Mouse (Mus musculus): ENCODE measurements around the gene Snn. TPM values are rescaled to one million over a fixed set of nuclear protein-coding genes. Genes with fewer than 3 reads are reported as not detected.

Gene Snn
- total RNA-seq, 2 experiments from 2014 or later: 4.2 to 4.4 TPM

DNA sequence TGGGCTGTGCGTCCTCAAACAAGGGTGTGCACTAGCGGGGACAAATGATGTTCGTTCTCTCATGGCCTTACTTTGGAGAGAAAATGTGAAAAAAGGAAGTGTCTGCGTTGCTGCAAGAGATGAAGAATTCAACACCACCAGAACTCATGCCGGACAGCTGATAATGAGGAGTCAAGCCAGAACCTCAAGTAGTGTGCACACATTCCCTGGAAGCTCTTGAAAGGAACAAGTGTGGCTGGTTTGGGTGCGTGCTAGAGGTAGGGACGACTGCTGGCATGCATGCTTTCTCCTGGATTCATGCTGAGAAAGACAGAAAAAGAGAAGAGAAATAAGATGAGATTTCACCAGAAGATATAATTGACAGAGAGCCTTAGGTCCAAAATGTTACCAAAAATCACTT lies 13.6 kb upstream of the Snn start:
- DNase-seq: no peak

DNA sequence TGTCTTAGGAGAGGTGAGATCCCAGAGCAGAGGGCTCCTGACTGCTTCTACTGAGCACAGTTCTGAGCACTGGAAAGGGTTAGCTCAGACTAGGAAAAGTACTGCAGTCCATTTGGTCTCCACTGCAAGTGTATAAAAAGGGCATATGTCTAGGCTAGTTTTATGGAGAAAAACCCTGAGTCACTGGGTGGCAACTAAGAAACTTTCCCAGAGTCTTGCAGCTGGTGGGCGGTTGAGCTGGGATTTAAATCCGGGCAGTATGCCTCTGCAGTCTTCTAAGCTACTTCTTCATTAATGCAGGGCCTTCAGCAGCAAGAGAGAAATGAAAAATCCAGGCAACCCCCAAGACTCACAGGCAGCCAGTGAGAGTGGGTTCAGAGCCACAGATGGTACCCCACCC lies 10.5 kb upstream of the Snn start:
- no peak for DNase-seq

DNA sequence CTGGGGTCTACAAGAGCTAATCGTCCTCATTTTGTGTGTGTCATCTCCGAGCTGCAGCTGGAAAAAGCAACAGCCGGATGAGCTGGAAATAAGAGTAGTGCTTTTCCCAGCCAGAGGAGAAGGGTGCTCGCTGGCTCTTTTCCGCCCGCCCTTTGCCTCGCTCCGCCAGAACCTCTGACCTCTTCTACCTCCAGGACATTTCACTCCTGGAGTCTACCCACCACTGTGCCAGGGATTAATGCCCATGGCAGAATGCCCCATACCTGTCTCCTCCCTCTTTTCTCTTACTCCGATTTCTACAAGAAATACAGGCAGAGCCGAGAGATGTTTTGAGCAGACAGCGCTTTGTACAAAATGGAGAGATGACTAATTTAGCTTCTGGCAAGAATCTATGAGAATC lies 9.6 kb upstream of the Snn start:
- DNase-seq: no peak

GRCm38 (mm10) chr16:11054409-11054808 lies 6.3 kb upstream of the Snn start:
- no peak for DNase-seq

DNA sequence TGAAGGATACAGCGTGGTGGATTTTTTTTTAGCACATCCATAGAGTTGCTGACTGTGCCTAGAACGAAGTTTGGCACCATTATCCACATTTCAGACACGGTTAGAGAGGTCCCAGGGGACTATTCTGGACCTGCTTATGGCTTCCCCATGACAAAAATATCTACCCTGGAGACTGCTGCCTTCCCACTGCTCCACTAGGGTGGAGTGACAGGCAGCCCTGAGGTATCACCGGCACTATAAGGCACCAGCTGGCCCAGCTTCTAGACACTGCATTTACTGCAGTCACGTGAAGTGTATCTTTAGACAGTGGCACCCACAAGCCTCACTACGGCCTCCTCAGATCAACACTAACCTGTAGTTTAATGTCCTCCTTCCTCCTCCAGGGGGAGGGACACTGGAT lies 5.9 kb upstream of the Snn start:
- DNase-seq: no peak

DNA sequence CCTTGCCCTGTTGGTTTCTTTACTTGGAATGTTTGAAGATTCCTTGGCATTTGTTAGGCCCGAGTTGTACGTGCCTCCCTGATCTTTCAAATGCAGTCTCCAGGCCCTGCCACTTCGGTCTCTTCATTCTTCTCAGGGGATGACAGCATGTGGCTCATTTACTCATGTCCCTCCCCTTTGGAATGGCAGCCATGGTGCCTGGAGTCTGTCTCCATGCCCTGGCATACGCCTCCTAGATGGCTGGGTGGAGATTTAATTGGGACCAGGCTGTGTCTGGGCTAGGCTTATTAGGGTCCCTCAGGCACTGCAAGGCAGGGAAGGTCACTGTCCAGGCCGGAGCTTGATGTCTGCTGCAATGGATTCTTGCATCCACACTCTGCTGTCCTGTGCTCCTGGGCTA lies 4.8 kb upstream of the Snn start:
- no peak for DNase-seq

DNA sequence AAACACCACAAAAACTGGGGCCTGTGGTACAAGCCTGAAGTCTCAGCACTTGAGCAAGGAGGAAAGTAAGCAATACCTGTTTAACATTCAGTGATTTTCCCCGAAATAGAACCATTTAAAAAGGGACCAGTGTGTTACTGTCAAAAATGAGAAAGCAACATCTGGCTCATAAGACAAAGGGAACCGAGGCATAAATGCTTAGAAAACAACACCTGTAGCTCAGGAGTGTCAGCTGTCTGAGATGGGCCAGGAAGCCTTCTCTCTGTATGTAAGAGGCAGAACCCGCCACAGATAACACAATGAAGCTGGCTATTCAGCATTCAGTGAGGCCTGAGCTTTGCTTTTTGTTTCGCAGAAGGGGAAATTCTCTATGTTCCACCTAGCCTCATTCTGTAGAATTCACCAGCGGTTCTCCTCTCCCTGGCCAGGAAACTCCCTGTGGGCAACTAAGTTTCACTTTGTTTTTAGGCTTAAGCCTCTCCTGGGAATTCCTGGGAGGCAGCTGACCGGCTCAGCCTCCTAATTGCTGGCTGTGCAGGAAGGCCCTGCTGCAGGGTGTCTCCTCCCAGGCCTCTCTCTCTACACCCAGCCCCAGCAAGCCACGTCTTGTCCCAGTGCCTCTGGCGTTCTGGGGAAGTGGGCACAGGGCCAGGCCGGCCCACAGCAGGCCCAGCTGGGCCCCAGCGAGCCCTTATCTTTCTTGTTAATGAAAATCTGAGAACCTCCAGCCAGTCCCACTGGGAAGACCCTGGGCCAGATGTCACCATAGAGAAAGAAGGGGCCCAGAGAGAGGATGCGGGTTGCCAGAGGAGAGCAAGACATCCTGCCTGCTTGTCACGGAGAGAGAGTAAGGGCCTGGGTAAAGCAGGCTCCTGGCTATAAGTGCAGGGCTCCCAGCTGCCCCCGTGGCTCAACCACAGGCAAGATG lies 2.3 kb downstream of the Snn start:
- peak; percentile 83 for DNase-seq

GRCm38 (mm10) chr16:11064341-11064740 lies 3.6 kb downstream of the Snn start:
- DNase-seq: no peak

DNA sequence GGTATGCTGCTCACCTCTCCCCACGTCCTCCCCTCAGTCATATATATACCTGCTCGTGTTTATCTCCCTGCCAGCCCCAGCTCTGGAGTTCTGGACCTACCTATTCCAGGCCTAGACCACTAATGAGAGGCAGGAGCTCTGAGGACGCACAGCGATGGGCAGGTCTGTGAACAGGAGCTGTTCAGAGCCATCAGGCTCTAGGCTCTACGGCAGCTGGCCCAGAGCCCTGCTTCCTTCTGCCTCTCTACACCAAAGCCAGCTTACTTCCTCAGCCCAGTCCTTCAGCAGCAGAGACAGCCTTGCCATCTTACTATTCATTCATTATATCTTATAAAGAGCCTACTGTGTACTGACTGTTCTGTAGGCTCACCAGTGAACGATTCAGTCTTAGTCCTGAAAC lies 4.0 kb downstream of the Snn start:
- no peak for DNase-seq

- DNase-seq: no peak
Observed at GRCm38 (mm10) chr16:11065431-11065830, 4.7 kb downstream of the Snn start.

DNA sequence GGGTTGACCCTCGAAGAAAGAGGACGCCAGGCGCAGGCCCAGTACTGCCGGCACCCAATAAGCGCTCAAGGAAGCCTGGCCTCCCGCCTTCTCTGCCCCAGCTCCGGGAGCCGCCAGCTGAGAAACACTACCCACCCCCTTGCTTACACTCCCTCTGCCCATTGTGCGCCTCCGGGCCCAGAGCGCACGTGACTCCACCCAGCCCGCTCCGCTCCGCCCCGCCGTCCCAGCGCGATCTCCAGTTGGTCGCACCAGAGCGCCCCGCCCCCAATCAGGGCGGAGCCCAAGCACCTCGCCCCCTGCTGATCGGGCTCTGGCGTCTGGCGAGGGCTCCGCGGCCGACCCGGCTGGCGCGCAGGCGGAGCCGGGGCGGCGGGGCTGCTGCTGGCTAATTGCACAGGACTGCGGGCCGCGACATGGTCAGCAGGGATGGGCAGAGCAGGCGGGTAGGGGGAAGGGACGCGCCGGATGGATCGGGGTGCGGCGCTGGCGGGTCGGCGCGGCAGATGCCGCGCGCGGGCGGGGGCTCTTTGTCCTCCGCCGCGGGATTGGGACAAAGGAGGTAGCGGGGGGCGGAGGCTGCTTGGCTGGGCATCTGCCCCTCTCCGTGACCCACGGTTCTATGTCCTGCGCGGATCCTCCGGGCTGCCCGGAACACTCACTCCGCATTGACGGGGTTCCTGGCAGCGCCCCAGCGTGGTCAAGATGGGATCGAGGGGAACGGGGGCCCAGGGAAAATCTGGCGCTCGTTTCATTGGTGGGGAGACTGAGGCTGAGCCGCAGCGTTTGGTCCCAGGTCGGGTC lies 5.5 kb downstream of the Snn start, which contains the start of gene Litaf:
Gene Litaf, minus strand, starts transcription at position 129 of the 804 bp plus-strand sequence.
- DNase-seq: peak; percentile 98

- DNase-seq: no peak
Observed at GRCm38 (mm10) chr16:11066833-11067191, 6.1 kb downstream of the Snn start.

DNA sequence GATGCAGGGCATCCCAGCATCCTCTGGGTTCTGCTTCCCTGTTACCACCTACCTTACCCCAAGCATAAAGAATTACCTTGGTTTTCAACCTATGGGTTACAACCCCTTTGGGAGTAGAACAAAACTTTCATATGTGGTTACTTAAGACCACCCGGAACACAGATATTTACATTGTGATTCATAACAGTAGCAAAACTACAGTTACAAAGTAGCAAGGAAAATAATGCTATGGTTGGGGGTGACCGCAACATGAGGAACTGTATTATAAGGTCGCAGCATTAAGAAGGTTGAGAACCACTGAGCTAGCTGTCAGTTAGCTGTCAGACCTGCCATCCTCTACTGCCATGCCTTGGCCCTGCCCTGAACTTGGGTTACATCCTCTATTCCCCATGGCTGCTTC lies 7.9 kb downstream of the Snn start:
- DNase-seq: no peak

DNA sequence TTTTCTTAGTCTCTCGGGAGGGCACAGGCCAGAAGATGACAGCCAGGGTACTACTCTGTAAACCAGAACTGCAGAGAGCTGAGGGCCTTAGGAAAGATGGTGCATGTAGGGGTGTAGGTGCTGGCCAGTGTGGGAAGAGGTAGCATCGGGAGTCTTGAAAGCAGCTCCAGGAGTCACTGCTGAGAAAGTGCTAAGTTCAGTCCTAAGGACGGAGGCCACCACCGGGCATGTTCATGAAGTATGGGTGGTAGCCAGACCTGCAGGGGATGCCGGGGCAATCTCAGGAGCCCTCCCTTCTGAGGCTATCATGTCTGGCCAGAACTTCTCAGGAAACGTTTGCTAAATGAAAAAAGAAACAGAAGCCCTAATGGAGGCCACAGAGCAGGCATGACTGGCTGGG lies 8.5 kb downstream of the Snn start:
- no peak for DNase-seq

- DNase-seq: peak; percentile 27
Observed at GRCm38 (mm10) chr16:11069710-11070420, 9.1 kb downstream of the Snn start.

DNA sequence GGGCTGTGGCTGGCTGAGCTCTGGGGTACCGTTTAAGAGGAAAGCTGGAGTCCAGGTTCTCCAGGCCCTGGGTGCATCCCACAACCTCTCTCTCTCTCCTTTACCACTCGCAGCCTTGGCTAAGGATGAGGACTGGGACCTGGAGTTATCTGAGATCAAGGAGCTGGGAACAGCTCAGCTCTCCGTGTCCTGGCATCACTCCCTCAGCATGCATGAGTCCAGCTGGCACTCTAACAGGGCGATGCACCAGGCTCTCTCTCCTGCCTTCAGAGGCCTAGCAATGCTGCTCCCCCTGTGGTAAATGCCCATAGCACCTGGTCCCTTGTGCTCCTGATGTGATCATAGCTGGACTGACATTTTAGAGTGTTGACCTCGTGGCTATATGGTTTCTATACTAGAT lies 10.4 kb downstream of the Snn start:
- peak; percentile 61 for DNase-seq

DNA sequence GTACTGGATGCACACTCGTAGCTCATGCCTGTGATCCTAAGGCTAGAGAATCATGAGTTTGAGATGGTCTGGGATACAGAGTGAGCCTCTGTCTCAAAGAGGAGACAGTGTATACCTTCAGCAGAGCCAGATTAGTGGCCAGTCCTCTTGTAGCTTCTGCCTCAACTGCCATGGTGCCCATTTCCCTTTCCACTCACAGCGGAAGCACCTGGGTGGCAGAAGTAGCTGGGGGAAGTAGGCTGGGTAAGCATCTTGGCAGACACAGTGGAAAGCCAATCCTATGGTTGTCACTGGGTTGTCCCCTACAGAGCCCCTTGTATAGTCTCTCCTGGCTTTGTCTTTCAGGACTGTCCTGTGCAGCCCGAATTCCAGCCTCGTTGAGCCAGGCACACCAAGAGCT lies 11.1 kb downstream of the Snn start:
- no peak for DNase-seq

GRCm38 (mm10) chr16:11072454-11072853 lies 11.7 kb downstream of the Snn start:
- DNase-seq: no peak

GRCm38 (mm10) chr16:11073060-11073459 lies 12.3 kb downstream of the Snn start:
- DNase-seq: no peak

GRCm38 (mm10) chr16:11077601-11078201 lies 17.0 kb downstream of the Snn start:
- no peak for DNase-seq

DNA sequence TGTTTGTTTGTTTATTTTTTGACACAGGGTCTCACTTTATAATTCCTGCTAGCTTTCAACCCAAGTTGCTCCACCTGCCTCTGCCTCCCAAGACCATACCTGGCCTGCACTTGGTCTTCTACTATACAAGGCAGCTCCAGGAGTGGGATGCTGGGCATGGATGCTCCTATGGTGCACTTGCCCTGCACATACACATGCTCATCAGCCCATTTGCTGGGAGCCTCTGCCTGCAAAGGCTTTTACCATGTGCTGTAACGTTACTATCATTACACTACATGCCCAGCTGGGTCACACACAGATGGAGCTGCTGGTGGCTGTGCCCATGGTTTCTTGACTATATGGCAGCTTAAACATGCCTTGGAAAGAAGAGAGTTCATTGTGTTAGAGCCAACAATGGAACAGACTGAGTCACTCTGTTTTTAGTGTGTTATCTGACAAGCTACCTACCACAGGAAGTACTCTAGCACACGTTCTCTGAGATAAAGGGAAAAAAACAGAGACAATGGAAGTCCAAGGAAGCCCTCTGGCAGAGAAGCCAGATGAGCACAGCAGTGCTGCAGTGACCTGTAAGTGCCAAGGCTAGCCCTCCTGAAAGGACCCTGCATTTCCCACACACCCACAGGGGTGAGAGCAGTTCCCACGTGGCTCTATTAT lies 17.6 kb downstream of the Snn start:
- no peak for DNase-seq

DNA sequence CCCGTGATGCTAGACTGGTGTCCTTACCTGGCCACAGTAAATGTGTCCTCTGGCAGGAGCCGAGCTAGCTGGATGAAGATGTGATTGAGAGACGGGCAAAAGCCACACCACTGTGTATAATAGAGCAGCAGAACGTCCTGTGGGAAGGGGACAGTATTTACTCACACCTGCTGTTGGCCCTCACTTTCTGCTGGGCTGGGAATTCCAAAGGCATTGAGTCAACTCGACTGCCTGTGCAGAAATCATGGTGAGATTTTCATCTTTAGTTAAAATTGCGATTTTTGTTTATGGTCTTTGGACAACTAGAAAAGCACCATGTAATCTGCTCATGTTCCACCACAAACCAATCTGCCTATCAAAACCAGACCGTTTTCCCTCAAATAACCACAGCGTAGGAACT lies 23.4 kb downstream of the Snn start:
- DNase-seq: no peak

Data from gastrocnemius, postnatal 25 days (tissue).